Mouse (Mus musculus) cerebellum, adult 2 months (tissue): Measurements from ENCODE around the gene Ugt1a6a.

Experiments
- CTCF ChIP-seq: fragments of 200-500 bp; IDR thresholded peaks from 2 replicates; pipeline ENCODE4 v1.5.1; 2011; ENCODE audit warnings: low read depth, mild to moderate bottlenecking, control low read depth, low read length, moderate library complexity, borderline replicate concordance; ENCODE audit not compliant: insufficient read depth
- POLR2A ChIP-seq: fragments of 200-500 bp; IDR thresholded peaks from 2 replicates; pipeline ENCODE4 v1.6.1; 2011; ENCODE audit warnings: low read length, control low read depth, borderline replicate concordance; ENCODE audit not compliant: insufficient read depth

GRCm38 (mm10) chr1:88179657-88180056 lies 45.0 kb downstream of the Ugt1a6a start:
- TF ChIP-seq CTCF, result no peak
- TF ChIP-seq POLR2A, result no peak
